Mouse (Mus musculus) right cerebral cortex, postnatal 4 days (tissue): Measurements from ENCODE around the gene Olfr120.
"Not testable (repeated sequence)": the region's sequence is repeated elsewhere in the genome, so short reads cannot be mapped to it uniquely, and the experiment has no call there.

Experiments
- DNase-seq: peaks from one replicate; pipeline ENCODE4 v3.0.0-alpha.2; 2022

The Olfr120 gene

DNA sequence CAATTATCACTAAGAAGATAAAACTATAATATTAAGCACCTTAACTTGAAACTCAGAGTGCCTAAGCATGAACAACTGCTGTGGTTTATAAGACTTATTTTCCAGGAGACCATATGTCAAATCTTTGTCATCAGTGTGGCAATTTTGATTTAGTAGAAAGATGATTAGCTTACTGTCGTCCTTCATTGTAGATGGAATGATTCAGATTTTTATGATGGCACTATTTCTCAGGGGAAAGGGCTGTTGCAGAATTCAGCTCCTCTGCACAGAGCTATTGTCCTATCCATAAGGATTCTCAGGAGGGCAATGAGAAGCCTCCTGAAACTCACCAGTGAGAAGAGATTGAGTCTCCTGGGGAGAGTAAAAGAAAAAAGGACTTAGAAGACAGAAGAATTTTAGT, at the start of gene Olfr120:
Gene Olfr120, plus strand, starts transcription at position 301 of the 400 bp plus-strand sequence.
- DNase-seq, result no peak

GRCm38 (mm10) chr17:37696264-37696663, 25.3 kb upstream of the Olfr120 start, which contains the start of gene Olfr119:
Gene Olfr119 (plus strand): TSS chr17:37696564.
- DNase-seq, result not testable (repeated sequence)

GRCm38 (mm10) chr17:37738070-37738469, 16.5 kb downstream of the Olfr120 start:
- DNase-seq, result no peak

- DNase-seq, result no peak
Measured at GRCm38 (mm10) chr17:37768307-37768706, 46.7 kb downstream of the Olfr120 start, which contains the start of gene Olfr122. Gene Olfr122 (plus strand): TSS chr17:37768607.
